Mouse (Mus musculus) cortical plate, adult 2 months (tissue): ENCODE measurements around the gene Nfic.

ENCODE experiments used
- CTCF ChIP-seq: fragments of 200-500 bp; IDR thresholded peaks from 2 replicates; pipeline ENCODE4 v1.5.1; 2011; ENCODE audit warnings: mild to moderate bottlenecking, control low read depth, low read length; ENCODE audit not compliant: insufficient read depth; ENCODE audit errors: extremely low read depth
- POLR2A ChIP-seq: fragments of 200-500 bp; IDR thresholded peaks from 2 replicates; pipeline ENCODE4 v1.6.1; 2011; ENCODE audit warnings: mild to moderate bottlenecking, low read length, control low read depth; ENCODE audit not compliant: insufficient read depth; ENCODE audit errors: extremely low read depth

GRCm38 (mm10) chr10:81484441-81485059 lies 29.1 kb upstream of the Nfic start:
- TF ChIP-seq CTCF (no peak), POLR2A (no peak)
